Mouse (Mus musculus) liver, postnatal 0 days (tissue): ENCODE measurements around the gene Sptbn2.

ENCODE experiments used
- CTCF ChIP-seq: sonication (generic); IDR thresholded peaks from 2 replicates; pipeline ENCODE4 v1.5.1; 2016; ENCODE audit warnings: antibody characterized with exemption, low read depth
- EP300 ChIP-seq: IDR thresholded peaks from 2 replicates; pipeline ENCODE4 v1.6.1; 2016; ENCODE audit warnings: antibody characterized with exemption, low read depth, mild to moderate bottlenecking

DNA sequence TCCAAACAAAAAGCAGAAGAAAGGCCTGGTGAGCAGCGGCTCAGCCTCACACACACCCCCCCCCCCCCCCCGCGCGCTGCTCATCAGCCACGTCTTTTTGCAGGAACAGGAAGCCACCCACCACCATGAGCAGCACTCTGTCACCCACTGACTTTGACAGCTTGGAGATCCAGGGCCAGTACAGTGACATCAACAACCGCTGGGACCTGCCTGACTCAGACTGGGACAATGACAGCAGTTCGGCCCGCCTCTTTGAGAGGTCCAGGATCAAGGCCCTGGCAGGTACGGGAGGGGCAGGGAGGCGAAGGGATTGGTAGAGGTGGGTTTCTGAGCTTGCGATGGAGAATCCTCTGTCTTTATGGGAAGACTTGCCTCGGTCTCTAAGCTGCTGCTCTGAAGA lies 7.7 kb downstream of the Sptbn2 start:
- TF ChIP-seq CTCF = no peak
- no peak for TF ChIP-seq EP300
